Mouse (Mus musculus) liver, embryonic 14.5 days (tissue): ENCODE results near the gene Lrrc25. TPM values are rescaled to one million over a fixed set of nuclear protein-coding genes. Genes with fewer than 3 reads are reported as not detected.
A peak's percentile ranks its signal among the peaks of the same experiment; 100 is the strongest.

Experiments used
- ATAC-seq: fragments of 200-750 bp; cut with Nextera tagmentation; 2 replicates; pipeline ENCODE4 v1.8.0; 2017; ENCODE audit warnings: moderate number of reproducible peaks, mild to moderate bottlenecking, moderate library complexity; ENCODE audit not compliant: insufficient read depth
- DNase-seq, 3 experiments: peaks; one replicate each; pipeline ENCODE4 v3.0.0-alpha.2; 2012 to 2013; ENCODE audit warnings: low read depth in 3 of 3, low spot score in 3 of 3
- H3K27ac ChIP-seq: fragments of 300-500 bp; sonication (generic); 2 replicates; pipeline ENCODE4 v1.5.1; 2014; ENCODE audit warnings: moderate library complexity, mild to moderate bottlenecking, control low read depth, inconsistent platforms
- H3K27me3 ChIP-seq: fragments of 300-500 bp; sonication (generic); 2 replicates; pipeline ENCODE4 v1.6.1; 2014; ENCODE audit warnings: mild to moderate bottlenecking, low read length, moderate library complexity; ENCODE audit not compliant: control insufficient read depth, insufficient read depth
- H3K36me3 ChIP-seq: fragments of 300-500 bp; sonication (generic); replicated peaks from 2 replicates; pipeline ENCODE4 v1.6.1; 2014; ENCODE audit warnings: low read depth; ENCODE audit not compliant: control insufficient read depth, insufficient read depth
- H3K4me1 ChIP-seq, 2 experiments: fragments of 200-500 bp in 1 of 2; fragments of 300-500 bp in 1 of 2; sonication (generic) in 1 of 2; replicated peaks; 2 replicates each; pipeline ENCODE4 v1.6.1; 2012 to 2014; ENCODE audit warnings: antibody characterized with exemption in 1 of 2, inconsistent platforms in 1 of 2, low read length in 1 of 2; ENCODE audit not compliant: control insufficient read depth in 2 of 2, insufficient read depth in 2 of 2
- H3K4me2 ChIP-seq: fragments of 300-500 bp; sonication (generic); 2 replicates; pipeline ENCODE4 v1.6.1; 2014; ENCODE audit warnings: low read depth, mild to moderate bottlenecking, control low read depth, moderate library complexity
- H3K4me3 ChIP-seq, 2 experiments: fragments of 200-500 bp in 1 of 2; fragments of 300-500 bp in 1 of 2; sonication (generic) in 1 of 2; 2 replicates each; pipeline ENCODE4 v1.5.1; 2012 to 2014; ENCODE audit warnings: low read depth in 2 of 2, low read length in 2 of 2, mild to moderate bottlenecking in 2 of 2, control low read depth in 1 of 2, inconsistent platforms in 1 of 2, moderate library complexity in 1 of 2; ENCODE audit not compliant: insufficient read depth in 1 of 2
- H3K9ac ChIP-seq: fragments of 300-500 bp; sonication (generic); replicated peaks from 2 replicates; pipeline ENCODE4 v1.6.1; 2014; ENCODE audit warnings: mild to moderate bottlenecking, control low read depth, moderate library complexity
- H3K9me3 ChIP-seq: fragments of 300-500 bp; sonication (generic); 2 replicates; pipeline ENCODE4 v1.6.1; 2016; ENCODE audit warnings: low read length, mixed read lengths; ENCODE audit not compliant: control insufficient read depth
- CTCF ChIP-seq: IDR thresholded peaks from 2 replicates; pipeline ENCODE4 v1.5.1; 2016; ENCODE audit warnings: antibody characterized with exemption, low read depth, control low read depth
- EP300 ChIP-seq: IDR thresholded peaks from 2 replicates; pipeline ENCODE4 v1.6.1; 2016; ENCODE audit warnings: antibody characterized with exemption, low read depth
- WGBS: fragments of 180-500 bp; shearing (Covaris S2); extraction: QIAGEN DNeasy Blood & Tissue Kit; methylation state at CpG from one replicate; pipeline ENCODE4 v1.1.7; 2014; ENCODE audit not compliant: insufficient replicate concordance; 5-methylcytosine and 5-hydroxymethylcytosine counted together
- polyA plus RNA-seq, 2 experiments: library from polyadenylated mRNA; depleted of rRNA in 1 of 2; stranded (reverse) in 1 of 2; unstranded in 1 of 2; fragments of >200 nt; fragmentation: Nextera tagmentation in 1 of 2; extraction: Ambion mirVana in 1 of 2; gene quantifications; 2 replicates each; pipeline versions ENCODE4 v1.2.1 to v1.2.3; 2012 to 2014

Lrrc25 gene
- polyA plus RNA-seq, 2 experiments, result 4.3 to 4.7 TPM

DNA sequence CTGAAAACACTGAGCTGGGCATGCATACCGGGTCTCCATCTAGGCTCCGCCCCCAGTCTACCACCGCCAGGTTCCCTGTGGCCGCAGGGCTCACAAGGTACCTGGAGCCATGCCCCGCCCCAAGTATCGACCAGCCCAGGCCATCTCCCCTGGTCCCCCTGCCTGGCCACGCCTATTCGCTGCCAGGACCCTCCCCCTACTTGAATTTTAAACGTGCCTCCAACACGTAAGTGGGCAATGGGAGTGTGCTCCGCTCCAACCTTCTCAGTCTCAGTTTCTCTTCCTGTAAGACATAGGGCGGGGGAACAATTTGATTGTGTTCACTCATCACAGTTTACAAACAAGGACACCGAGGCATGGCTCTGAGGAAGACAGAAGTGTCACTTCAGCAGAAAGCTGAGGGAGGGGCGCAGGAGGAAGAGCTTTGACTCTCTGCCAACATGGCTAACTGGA is 44.3 kb downstream of the Lrrc25 start, which contains the start of gene Pgpep1:
TSS of gene Pgpep1 (minus strand) at position 116 of the 453 bp plus-strand sequence.
- 6% methylated on average over 14 of the region's 14 CpGs for WGBS
- Histone ChIP-seq H3K36me3 (no peaks in the 10 kb centered on the region; the same call in 1 of the 2 replicates), H3K27ac (peak within 1 kb of the TSS; percentile 74), H3K4me2 (peak within 1 kb of the TSS; percentile 97), H3K27me3 (no peaks in the 10 kb centered on the region), H3K9ac (peak within 1 kb of the TSS; percentile 89), H3K4me1 (peaks cover 11 to 24% of the 10 kb centered on the region in 2 experiments), H3K4me3 (peak within 1 kb of the TSS; percentile 82 to 84), H3K9me3 (no peaks in the 10 kb centered on the region)
- TF ChIP-seq CTCF (no peak), EP300 (no peak)
- no peak for DNase-seq
- peak; percentile 40 for ATAC-seq

DNA sequence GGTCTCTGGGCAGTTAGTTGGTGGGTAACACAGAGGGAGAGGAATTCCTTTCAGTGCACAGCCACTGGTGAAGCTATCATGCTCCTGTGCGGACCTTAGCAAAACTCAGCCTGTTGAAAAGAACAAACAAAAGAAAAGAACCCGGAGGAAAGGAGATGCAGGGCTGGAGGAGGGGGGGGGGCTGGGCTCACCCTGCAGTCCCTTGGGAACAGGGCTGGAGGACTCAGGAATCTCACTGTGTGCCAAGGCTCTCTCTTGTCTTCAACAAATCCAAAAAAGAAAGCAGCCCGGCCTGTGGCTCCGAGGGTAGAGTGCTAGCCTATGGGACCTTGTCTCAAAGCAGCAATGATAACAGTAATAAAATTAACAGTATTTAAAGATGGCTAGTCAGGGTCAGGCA is 47.7 kb downstream of the Lrrc25 start:
- no peak for TF ChIP-seq CTCF
- ATAC-seq (no peak), DNase-seq (no peak)
- WGBS, result 74% methylated on average over 4 of the region's 4 CpGs
- H3K9me3 ChIP-seq, result no peaks in the 10 kb centered on the region
- no peak overlapping the region for H3K27ac ChIP-seq
- H3K36me3 ChIP-seq, result no peaks in the 10 kb centered on the region
- H3K4me2 ChIP-seq, result no peak overlapping the region
- peaks cover 18 to 33% of the 10 kb centered on the region in 2 experiments for H3K4me1 ChIP-seq
- H3K9ac ChIP-seq, result no peak overlapping the region
- H3K27me3 ChIP-seq, result no peaks in the 10 kb centered on the region
- H3K4me3 ChIP-seq, result no peak overlapping the region

DNA sequence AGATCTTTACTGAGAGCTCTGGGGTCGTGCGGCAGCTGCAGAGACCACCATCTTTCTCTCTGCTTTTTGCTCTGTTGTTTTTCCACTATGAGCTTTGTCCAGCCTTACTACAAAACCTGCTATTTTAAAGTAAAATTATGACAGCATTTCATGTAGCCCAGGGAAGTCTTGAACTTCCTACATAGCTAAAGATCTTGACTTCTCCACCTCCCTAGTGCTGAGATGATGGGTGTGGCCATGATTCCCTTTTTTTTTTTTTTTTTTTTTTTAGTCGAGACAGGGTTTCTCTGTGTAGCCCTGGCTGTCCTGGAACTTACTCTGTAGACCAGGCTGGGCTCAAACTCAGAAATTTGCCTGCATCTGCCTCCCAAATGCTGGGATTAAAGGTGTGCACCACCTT is 48.7 kb downstream of the Lrrc25 start:
- ATAC-seq (no peak), DNase-seq (no peak)
- no peaks in the 10 kb centered on the region for H3K36me3 ChIP-seq
- no peak overlapping the region for H3K4me2 ChIP-seq
- H3K4me1 ChIP-seq, result peaks cover 18 to 30% of the 10 kb centered on the region in 2 experiments
- 58% methylated on average over 3 of the region's 3 CpGs for whole genome bisulfite sequencing
- H3K27ac ChIP-seq, result no peak overlapping the region
- no peak for TF ChIP-seq CTCF
- TF ChIP-seq EP300, result no peak
- no peak overlapping the region for H3K4me3 ChIP-seq
- H3K9me3 ChIP-seq, result no peaks in the 10 kb centered on the region
- no peak overlapping the region for H3K9ac ChIP-seq
- no peaks in the 10 kb centered on the region for H3K27me3 ChIP-seq

- TF ChIP-seq EP300 (no peak), CTCF (no peak)
- H3K4me2 ChIP-seq, result no peak overlapping the region
- ATAC-seq (peak; percentile 42; the same call in 1 of the 2 replicates), DNase-seq (no peak)
- H3K9ac ChIP-seq, result no peak overlapping the region
- H3K4me1 ChIP-seq, result peaks cover 10 to 22% of the 10 kb centered on the region in 2 experiments
- 68% methylated on average over 2 of the region's 2 CpGs for WGBS
- no peak overlapping the region for H3K27ac ChIP-seq
- H3K27me3 ChIP-seq, result no peaks in the 10 kb centered on the region
- no peaks in the 10 kb centered on the region for H3K9me3 ChIP-seq
- no peak overlapping the region for H3K4me3 ChIP-seq
- no peaks in the 10 kb centered on the region for H3K36me3 ChIP-seq
Measured at GRCm38 (mm10) chr8:70665599-70665998, 49.6 kb downstream of the Lrrc25 start.

DNA sequence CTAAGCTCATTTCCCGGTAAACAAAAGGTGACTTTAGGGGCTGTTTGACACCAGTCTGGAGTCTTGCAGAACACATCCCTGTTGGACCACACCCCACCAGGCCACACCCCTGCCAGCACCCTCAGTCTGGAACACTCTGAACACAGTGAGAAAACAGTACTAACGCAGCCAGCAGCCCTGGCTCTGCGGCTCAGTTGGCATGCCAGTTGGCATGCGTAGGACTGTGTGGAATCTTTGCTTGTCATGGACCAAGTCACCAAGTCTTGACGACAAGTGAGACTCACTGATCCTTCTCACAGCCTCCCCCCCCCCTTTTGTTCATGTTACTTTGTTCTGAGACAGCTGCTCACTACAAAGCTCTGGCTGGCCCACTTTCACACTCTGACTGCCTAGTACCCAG is 51.1 kb downstream of the Lrrc25 start:
- no peaks in the 10 kb centered on the region for H3K9me3 ChIP-seq
- ATAC-seq (0 out of 2 replicates have a peak, but pooled peaks have one; percentile 32), DNase-seq (no peak)
- no peaks in the 10 kb centered on the region for H3K36me3 ChIP-seq
- H3K27ac ChIP-seq, result no peak overlapping the region
- TF ChIP-seq EP300 (no peak), CTCF (no peak)
- H3K4me1 ChIP-seq, result peaks cover 7 to 15% of the 10 kb centered on the region in 2 experiments
- WGBS, result 62% methylated on average over 5 of the region's 5 CpGs
- no peaks in the 10 kb centered on the region for H3K27me3 ChIP-seq
- H3K9ac ChIP-seq, result no peak overlapping the region
- no peak overlapping the region for H3K4me2 ChIP-seq
- no peak overlapping the region for H3K4me3 ChIP-seq

Other genes with a start within 250 kb of the Lrrc25 start
- 0.39 and 0.47 TPM in 2 replicates for gene Comp, start 242.6 kb upstream of the Lrrc25 start, polyA plus RNA-seq (2012; rRNA removed)
- gene Comp, start 242.6 kb upstream of the Lrrc25 start, polyA plus RNA-seq (2014; fragmentation: Nextera tagmentation; extraction: Ambion mirVana), result 0.29 and 0.85 TPM in 2 replicates
- gene Crtc1, start 176.6 kb upstream of the Lrrc25 start, polyA plus RNA-seq (2012; rRNA removed), result 3.9 and 4.5 TPM in 2 replicates
- 2.9 and 3.9 TPM in 2 replicates for gene Crtc1, start 176.6 kb upstream of the Lrrc25 start, polyA plus RNA-seq (2014; fragmentation: Nextera tagmentation; extraction: Ambion mirVana)
- gene Klhl26, start 139.2 kb upstream of the Lrrc25 start, polyA plus RNA-seq (2012; rRNA removed), result 6.5 and 7.1 TPM in 2 replicates
- 5.0 and 6.0 TPM in 2 replicates for gene Klhl26, start 139.2 kb upstream of the Lrrc25 start, polyA plus RNA-seq (2014; fragmentation: Nextera tagmentation; extraction: Ambion mirVana)
- gene Tmem59l, start 128.8 kb upstream of the Lrrc25 start, polyA plus RNA-seq (2012; rRNA removed), result 0.03 and 0.09 TPM in 2 replicates
- not detected in 2 replicates for gene Tmem59l, start 128.8 kb upstream of the Lrrc25 start, polyA plus RNA-seq (2014; fragmentation: Nextera tagmentation; extraction: Ambion mirVana)
- gene Crlf1, start 123.0 kb upstream of the Lrrc25 start, polyA plus RNA-seq (2012; rRNA removed), result 1.5 and 1.9 TPM in 2 replicates
- gene Crlf1, start 123.0 kb upstream of the Lrrc25 start, polyA plus RNA-seq (2014; fragmentation: Nextera tagmentation; extraction: Ambion mirVana), result 3.7 and 4.0 TPM in 2 replicates
- gene Rex1bd, start 109.4 kb upstream of the Lrrc25 start, polyA plus RNA-seq (2012; rRNA removed), result 55.1 and 71.6 TPM in 2 replicates
- 72.0 and 74.2 TPM in 2 replicates for gene Rex1bd, start 109.4 kb upstream of the Lrrc25 start, polyA plus RNA-seq (2014; fragmentation: Nextera tagmentation; extraction: Ambion mirVana)
- gene Uba52, start 105.4 kb upstream of the Lrrc25 start, polyA plus RNA-seq (2012; rRNA removed), result 553 and 870 TPM in 2 replicates
- gene Uba52, start 105.4 kb upstream of the Lrrc25 start, polyA plus RNA-seq (2014; fragmentation: Nextera tagmentation; extraction: Ambion mirVana), result 738 and 773 TPM in 2 replicates
- 140 and 149 TPM in 2 replicates for gene Fkbp8, start 88.4 kb upstream of the Lrrc25 start, polyA plus RNA-seq (2012; rRNA removed)
- gene Fkbp8, start 88.4 kb upstream of the Lrrc25 start, polyA plus RNA-seq (2014; fragmentation: Nextera tagmentation; extraction: Ambion mirVana), result 114 and 135 TPM in 2 replicates
- 28.9 and 30.8 TPM in 2 replicates for gene Kxd1, start 88.2 kb upstream of the Lrrc25 start, polyA plus RNA-seq (2012; rRNA removed)
- 32.6 and 33.3 TPM in 2 replicates for gene Kxd1, start 88.2 kb upstream of the Lrrc25 start, polyA plus RNA-seq (2014; fragmentation: Nextera tagmentation; extraction: Ambion mirVana)
- gene Ell, start 76.7 kb upstream of the Lrrc25 start, polyA plus RNA-seq (2012; rRNA removed), result 8.9 and 9.6 TPM in 2 replicates
- 7.7 and 9.2 TPM in 2 replicates for gene Ell, start 76.7 kb upstream of the Lrrc25 start, polyA plus RNA-seq (2014; fragmentation: Nextera tagmentation; extraction: Ambion mirVana)
- gene Isyna1, start 21.8 kb upstream of the Lrrc25 start, polyA plus RNA-seq (2012; rRNA removed), result 61.3 and 62.4 TPM in 2 replicates
- gene Isyna1, start 21.8 kb upstream of the Lrrc25 start, polyA plus RNA-seq (2014; fragmentation: Nextera tagmentation; extraction: Ambion mirVana), result 30.2 and 34.2 TPM in 2 replicates
- 36.3 and 50.8 TPM in 2 replicates for gene Ssbp4, start 7.3 kb upstream of the Lrrc25 start, polyA plus RNA-seq (2012; rRNA removed)
- 49.5 and 61.7 TPM in 2 replicates for gene Ssbp4, start 7.3 kb upstream of the Lrrc25 start, polyA plus RNA-seq (2014; fragmentation: Nextera tagmentation; extraction: Ambion mirVana)
- 6.3 and 9.0 TPM in 2 replicates for gene Gdf15, start 16.3 kb downstream of the Lrrc25 start, polyA plus RNA-seq (2012; rRNA removed)
- gene Gdf15, start 16.3 kb downstream of the Lrrc25 start, polyA plus RNA-seq (2014; fragmentation: Nextera tagmentation; extraction: Ambion mirVana), result 1.2 and 2.8 TPM in 2 replicates
- gene Pgpep1, start 44.2 kb downstream of the Lrrc25 start, polyA plus RNA-seq (2012; rRNA removed), result 7.6 and 8.6 TPM in 2 replicates
- gene Pgpep1, start 44.2 kb downstream of the Lrrc25 start, polyA plus RNA-seq (2014; fragmentation: Nextera tagmentation; extraction: Ambion mirVana), result 19.8 and 23.5 TPM in 2 replicates
- 134 and 478 TPM in 2 replicates for gene Lsm4, start 57.1 kb downstream of the Lrrc25 start, polyA plus RNA-seq (2012; rRNA removed)
- 160 and 176 TPM in 2 replicates for gene Lsm4, start 57.1 kb downstream of the Lrrc25 start, polyA plus RNA-seq (2014; fragmentation: Nextera tagmentation; extraction: Ambion mirVana)
- 28.4 and 29.4 TPM in 2 replicates for gene Jund, start 82.8 kb downstream of the Lrrc25 start, polyA plus RNA-seq (2012; rRNA removed)
- 20.3 and 21.8 TPM in 2 replicates for gene Jund, start 82.8 kb downstream of the Lrrc25 start, polyA plus RNA-seq (2014; fragmentation: Nextera tagmentation; extraction: Ambion mirVana)
- gene Iqcn, start 87.3 kb downstream of the Lrrc25 start, polyA plus RNA-seq (2012; rRNA removed), result not detected in 2 replicates
- gene Iqcn, start 87.3 kb downstream of the Lrrc25 start, polyA plus RNA-seq (2014; fragmentation: Nextera tagmentation; extraction: Ambion mirVana), result not detected in 2 replicates
- 0.04 TPM in 1 of 2 replicates, not detected in the other for gene Gm3336, start 102.4 kb downstream of the Lrrc25 start, polyA plus RNA-seq (2012; rRNA removed)
- 0.11 TPM in 2 replicates for gene Gm3336, start 102.4 kb downstream of the Lrrc25 start, polyA plus RNA-seq (2014; fragmentation: Nextera tagmentation; extraction: Ambion mirVana)
- 1.6 TPM in 2 replicates for gene Pde4c, start 107.6 kb downstream of the Lrrc25 start, polyA plus RNA-seq (2012; rRNA removed)
- 0.34 and 0.74 TPM in 2 replicates for gene Pde4c, start 107.6 kb downstream of the Lrrc25 start, polyA plus RNA-seq (2014; fragmentation: Nextera tagmentation; extraction: Ambion mirVana)
- gene Rab3a, start 138.5 kb downstream of the Lrrc25 start, polyA plus RNA-seq (2012; rRNA removed), result 2.7 and 3.2 TPM in 2 replicates
- gene Rab3a, start 138.5 kb downstream of the Lrrc25 start, polyA plus RNA-seq (2014; fragmentation: Nextera tagmentation; extraction: Ambion mirVana), result 1.6 and 2.4 TPM in 2 replicates
- gene Mpv17l2, start 144.8 kb downstream of the Lrrc25 start, polyA plus RNA-seq (2012; rRNA removed), result 25.3 and 28.5 TPM in 2 replicates
- 39.8 and 41.5 TPM in 2 replicates for gene Mpv17l2, start 144.8 kb downstream of the Lrrc25 start, polyA plus RNA-seq (2014; fragmentation: Nextera tagmentation; extraction: Ambion mirVana)
- gene Pik3r2, start 160.6 kb downstream of the Lrrc25 start, polyA plus RNA-seq (2012; rRNA removed), result 13.2 and 17.5 TPM in 2 replicates
- 8.2 and 12.0 TPM in 2 replicates for gene Pik3r2, start 160.6 kb downstream of the Lrrc25 start, polyA plus RNA-seq (2014; fragmentation: Nextera tagmentation; extraction: Ambion mirVana)
- 11.1 and 13.0 TPM in 2 replicates for gene Mast3, start 188.9 kb downstream of the Lrrc25 start, polyA plus RNA-seq (2012; rRNA removed)
- gene Mast3, start 188.9 kb downstream of the Lrrc25 start, polyA plus RNA-seq (2014; fragmentation: Nextera tagmentation; extraction: Ambion mirVana), result 5.4 and 6.3 TPM in 2 replicates
- 0.11 and 0.13 TPM in 2 replicates for gene Il12rb1, start 192.3 kb downstream of the Lrrc25 start, polyA plus RNA-seq (2012; rRNA removed)
- gene Il12rb1, start 192.3 kb downstream of the Lrrc25 start, polyA plus RNA-seq (2014; fragmentation: Nextera tagmentation; extraction: Ambion mirVana), result 0.18 and 0.39 TPM in 2 replicates
- 33.9 and 35.0 TPM in 2 replicates for gene Arrdc2, start 223.6 kb downstream of the Lrrc25 start, polyA plus RNA-seq (2012; rRNA removed)
- gene Arrdc2, start 223.6 kb downstream of the Lrrc25 start, polyA plus RNA-seq (2014; fragmentation: Nextera tagmentation; extraction: Ambion mirVana), result 9.5 and 14.3 TPM in 2 replicates
- 0.27 and 0.34 TPM in 2 replicates for gene Kcnn1, start 247.1 kb downstream of the Lrrc25 start, polyA plus RNA-seq (2012; rRNA removed)
- 0.08 and 0.17 TPM in 2 replicates for gene Kcnn1, start 247.1 kb downstream of the Lrrc25 start, polyA plus RNA-seq (2014; fragmentation: Nextera tagmentation; extraction: Ambion mirVana)